Mouse (Mus musculus): ENCODE data around the gene Abca1. TPM values are rescaled to one million over a fixed set of nuclear protein-coding genes. Genes with fewer than 3 reads are reported as not detected.

The Abca1 gene
- polyA plus RNA-seq, 1 experiment from 2014 or later = 11.0 TPM

DNA sequence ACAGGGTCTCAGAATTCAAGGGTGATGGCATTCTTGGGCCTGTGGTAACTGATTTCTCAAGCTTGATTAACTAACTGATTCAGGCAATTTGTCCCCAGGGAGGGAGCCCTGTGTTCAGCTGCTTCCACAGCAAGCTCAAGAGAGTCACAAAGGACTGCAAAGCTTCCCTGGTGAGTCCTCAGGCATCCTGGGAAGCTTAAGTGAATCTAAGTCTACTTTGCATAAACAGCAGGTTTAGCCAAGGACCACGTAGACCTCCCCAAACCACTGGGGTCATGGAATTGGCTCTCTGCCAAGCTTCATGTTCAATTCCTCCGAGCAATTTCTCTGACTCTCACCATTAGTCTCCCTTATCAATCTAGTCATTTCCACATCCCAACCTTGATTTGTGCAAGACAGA is 12.2 kb downstream of the Abca1 start:
- ATAC-seq (no peak), DNase-seq (no peak)
- no peaks in the 10 kb centered on the region for H3K27me3 ChIP-seq (ENCODE audit: insufficient read depth, low read length)
- H3K9ac ChIP-seq (replicated peaks) = peak overlapping the region; percentile 2; the same call in 1 of the 2 replicates
- H3K4me3 ChIP-seq (ENCODE audit: low read depth, low read length) = no peak overlapping the region
- peak overlapping the region; percentile 70 for H3K27ac ChIP-seq (ENCODE audit: low read depth)
- H3K4me1 ChIP-seq (ENCODE audit: insufficient read depth) = peaks cover 62% of the 10 kb centered on the region
- peaks cover 5% of the 10 kb centered on the region; the same call in 1 of the 2 replicates for H3K36me3 ChIP-seq (replicated peaks; ENCODE audit: insufficient read depth, low read length)
- H3K4me2 ChIP-seq (ENCODE audit: low read depth, low read length) = peak overlapping the region; percentile 38; the same call in 1 of the 2 replicates
- WGBS (ENCODE audit: insufficient replicate concordance) = 24% methylated on average over 2 of the region's 2 CpGs
- H3K9me3 ChIP-seq (ENCODE audit: low read length) = no peaks in the 10 kb centered on the region
- TF ChIP-seq EP300 (IDR thresholded peaks at IDR 0.05; ENCODE audit: low read depth) (no peak), CTCF (IDR thresholded peaks at IDR 0.05; ENCODE audit: low read depth) (no peak)

DNA sequence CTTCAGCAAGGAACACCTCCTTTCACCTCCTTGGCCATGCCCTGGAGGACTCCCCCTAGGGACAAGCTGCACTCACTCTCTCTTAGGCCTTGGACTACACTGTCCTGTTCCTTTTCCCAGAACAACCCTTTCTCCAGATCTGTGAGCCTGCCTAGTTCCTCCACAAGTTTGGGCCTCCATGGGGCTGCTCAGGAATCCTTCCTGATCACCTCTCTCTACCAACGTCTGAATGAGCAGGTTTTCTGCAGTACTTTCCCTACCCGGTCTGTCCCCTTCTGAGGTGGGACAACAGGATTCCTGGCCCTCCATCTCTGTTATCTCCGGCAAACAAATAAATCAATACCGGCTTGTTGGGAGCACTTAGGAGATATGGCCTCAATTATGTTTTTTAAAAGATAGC is 12.6 kb downstream of the Abca1 start:
- 60% methylated on average over 4 of the region's 4 CpGs for WGBS (ENCODE audit: insufficient replicate concordance)
- Histone ChIP-seq H3K4me1 (ENCODE audit: insufficient read depth) (peaks cover 58% of the 10 kb centered on the region), H3K27me3 (ENCODE audit: insufficient read depth, low read length) (no peaks in the 10 kb centered on the region), H3K9me3 (ENCODE audit: low read length) (no peaks in the 10 kb centered on the region), H3K36me3 (replicated peaks; ENCODE audit: insufficient read depth, low read length) (peaks cover 2% of the 10 kb centered on the region; the same call in 1 of the 2 replicates), H3K4me3 (ENCODE audit: low read depth, low read length) (no peak overlapping the region), H3K4me2 (ENCODE audit: low read depth, low read length) (peak overlapping the region; percentile 38; the same call in 1 of the 2 replicates), H3K9ac (replicated peaks) (0 out of 2 replicates have a peak overlapping the region, but pooled peaks have one; percentile 2), H3K27ac (ENCODE audit: low read depth) (peak overlapping the region; percentile 70)
- TF ChIP-seq CTCF (IDR thresholded peaks at IDR 0.05; ENCODE audit: low read depth) (no peak), EP300 (IDR thresholded peaks at IDR 0.05; ENCODE audit: low read depth) (no peak)
- DNase-seq = no peak
- ATAC-seq = no peak

DNA sequence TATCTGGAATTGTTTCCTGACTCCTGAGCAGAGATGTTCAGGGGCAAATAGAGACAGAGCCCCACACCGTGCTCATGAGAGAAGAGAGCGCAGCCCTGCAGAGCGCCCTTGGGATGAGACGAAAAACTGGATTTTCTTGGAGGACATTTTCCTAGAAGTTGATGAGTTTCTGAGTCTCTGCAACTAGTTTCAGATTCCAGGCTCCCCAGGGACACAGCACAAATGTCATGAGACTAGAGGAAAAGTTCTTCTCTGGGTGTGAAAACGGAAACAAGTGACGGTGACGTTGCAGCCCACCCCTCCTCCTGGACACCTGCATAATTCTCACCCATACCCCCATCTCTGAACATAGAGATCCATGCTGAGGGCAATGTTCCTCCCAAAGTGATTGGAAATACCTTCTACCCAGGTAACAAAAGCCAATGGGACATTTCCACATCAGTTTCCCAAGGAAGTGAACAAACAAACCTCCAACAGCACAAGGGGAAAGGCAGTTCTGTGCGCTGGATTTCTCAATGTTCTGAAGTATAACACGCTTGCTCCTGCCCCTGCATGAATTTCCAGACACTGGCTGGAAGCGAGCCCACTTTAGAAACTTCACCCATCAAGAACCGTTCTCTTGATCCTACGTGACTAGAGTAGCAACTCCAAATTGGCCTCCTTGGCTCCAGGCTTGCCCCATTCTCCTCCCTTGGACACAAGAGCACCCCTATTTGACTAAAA is 13.3 kb downstream of the Abca1 start:
- Histone ChIP-seq H3K9me3 (ENCODE audit: low read length) (no peaks in the 10 kb centered on the region), H3K27me3 (ENCODE audit: insufficient read depth, low read length) (no peaks in the 10 kb centered on the region), H3K4me2 (ENCODE audit: low read depth, low read length) (peak overlapping the region; percentile 4; the same call in 1 of the 2 replicates), H3K4me3 (ENCODE audit: low read depth, low read length) (no peak overlapping the region), H3K27ac (ENCODE audit: low read depth) (peak overlapping the region; percentile 70), H3K9ac (replicated peaks) (no peak overlapping the region), H3K36me3 (replicated peaks; ENCODE audit: insufficient read depth, low read length) (no peaks in the 10 kb centered on the region), H3K4me1 (ENCODE audit: insufficient read depth) (peaks cover 55% of the 10 kb centered on the region)
- DNase-seq = no peak
- WGBS (ENCODE audit: insufficient replicate concordance) = 73% methylated on average over 12 of the region's 12 CpGs
- TF ChIP-seq EP300 (IDR thresholded peaks at IDR 0.05; ENCODE audit: low read depth) = peak; percentile 69
- TF ChIP-seq CTCF (IDR thresholded peaks at IDR 0.05; ENCODE audit: low read depth) = no peak
- ATAC-seq = peak; percentile 57

DNA sequence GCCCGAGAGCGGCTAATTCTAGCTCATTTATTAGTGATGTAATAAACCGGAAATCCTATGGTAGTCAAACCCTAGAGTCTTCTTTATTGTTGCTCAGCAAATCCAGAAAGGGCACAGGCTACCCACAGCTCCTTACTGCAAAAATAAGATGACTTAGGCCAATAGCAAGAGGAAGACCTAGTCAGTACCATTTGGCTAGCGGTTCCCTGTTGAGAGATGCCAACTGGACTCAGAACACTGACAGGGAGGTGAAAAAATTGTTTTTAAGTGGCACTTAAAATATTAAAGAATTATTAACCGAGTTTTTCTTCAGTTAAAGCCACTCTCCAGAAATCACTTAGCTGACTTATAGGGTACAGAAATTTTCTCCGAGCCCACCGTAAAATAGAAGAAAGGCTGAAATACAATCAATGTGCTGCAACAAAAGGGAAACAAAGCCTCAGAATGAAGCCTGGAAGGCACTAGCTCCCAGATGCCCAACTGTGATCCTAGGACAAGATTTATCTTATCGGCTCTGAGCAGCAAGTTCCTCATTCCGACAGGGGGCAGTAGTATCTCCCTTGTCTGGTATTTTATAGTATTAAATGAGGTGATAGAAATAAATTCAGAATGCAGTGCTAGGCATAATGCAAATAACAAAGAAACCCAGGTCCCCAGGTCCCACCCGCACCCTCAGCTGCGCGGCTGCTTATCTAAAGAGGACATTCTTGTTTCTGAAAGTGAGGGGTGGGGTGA is 14.1 kb downstream of the Abca1 start:
- peak overlapping the region; percentile 70 for H3K27ac ChIP-seq (ENCODE audit: low read depth)
- H3K4me2 ChIP-seq (ENCODE audit: low read depth, low read length) = peak overlapping the region; percentile 4; the same call in 1 of the 2 replicates
- WGBS (ENCODE audit: insufficient replicate concordance) = 66% methylated on average over 12 of the region's 12 CpGs
- TF ChIP-seq CTCF (IDR thresholded peaks at IDR 0.05; ENCODE audit: low read depth) (peak; percentile 45), EP300 (IDR thresholded peaks at IDR 0.05; ENCODE audit: low read depth) (no peak)
- H3K9me3 ChIP-seq (ENCODE audit: low read length) = no peaks in the 10 kb centered on the region
- no peak overlapping the region for H3K9ac ChIP-seq (replicated peaks)
- no peaks in the 10 kb centered on the region for H3K27me3 ChIP-seq (ENCODE audit: insufficient read depth, low read length)
- no peaks in the 10 kb centered on the region; the same call in 1 of the 2 replicates for H3K36me3 ChIP-seq (replicated peaks; ENCODE audit: insufficient read depth, low read length)
- no peak for DNase-seq
- ATAC-seq = no peak
- no peak overlapping the region for H3K4me3 ChIP-seq (ENCODE audit: low read depth, low read length)
- peaks cover 48% of the 10 kb centered on the region for H3K4me1 ChIP-seq (ENCODE audit: insufficient read depth)

DNA sequence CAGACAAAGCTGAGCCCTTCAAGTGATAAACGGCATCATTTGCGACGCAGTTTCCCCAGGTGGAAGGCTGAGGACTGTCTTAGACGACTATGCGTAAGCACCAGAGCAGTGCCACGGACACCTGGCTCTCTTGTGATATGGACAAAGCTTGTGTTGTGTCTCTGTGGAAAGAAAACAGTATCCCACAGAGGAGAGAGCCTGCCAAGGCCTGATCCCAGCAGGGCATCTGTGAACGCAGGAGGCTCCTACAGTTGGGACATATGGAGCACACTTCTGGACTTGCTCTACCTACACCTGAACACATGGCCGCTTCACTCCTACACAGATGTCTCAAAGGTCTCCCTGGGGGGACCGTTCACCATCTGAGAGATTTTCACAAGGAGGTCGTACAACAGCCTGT is 15.1 kb downstream of the Abca1 start:
- Histone ChIP-seq H3K9me3 (ENCODE audit: low read length) (no peaks in the 10 kb centered on the region), H3K9ac (replicated peaks) (0 out of 2 replicates have a peak overlapping the region, but pooled peaks have one; percentile 2), H3K4me1 (ENCODE audit: insufficient read depth) (peaks cover 43% of the 10 kb centered on the region), H3K36me3 (replicated peaks; ENCODE audit: insufficient read depth, low read length) (no peaks in the 10 kb centered on the region; the same call in 1 of the 2 replicates), H3K27ac (ENCODE audit: low read depth) (peak overlapping the region; percentile 86), H3K4me2 (ENCODE audit: low read depth, low read length) (peak overlapping the region; percentile 28), H3K4me3 (ENCODE audit: low read depth, low read length) (no peak overlapping the region), H3K27me3 (ENCODE audit: insufficient read depth, low read length) (no peaks in the 10 kb centered on the region)
- 75% methylated on average over 10 of the region's 10 CpGs for WGBS (ENCODE audit: insufficient replicate concordance)
- DNase-seq = no peak
- no peak for TF ChIP-seq EP300 (IDR thresholded peaks at IDR 0.05; ENCODE audit: low read depth)
- ATAC-seq = no peak

DNA sequence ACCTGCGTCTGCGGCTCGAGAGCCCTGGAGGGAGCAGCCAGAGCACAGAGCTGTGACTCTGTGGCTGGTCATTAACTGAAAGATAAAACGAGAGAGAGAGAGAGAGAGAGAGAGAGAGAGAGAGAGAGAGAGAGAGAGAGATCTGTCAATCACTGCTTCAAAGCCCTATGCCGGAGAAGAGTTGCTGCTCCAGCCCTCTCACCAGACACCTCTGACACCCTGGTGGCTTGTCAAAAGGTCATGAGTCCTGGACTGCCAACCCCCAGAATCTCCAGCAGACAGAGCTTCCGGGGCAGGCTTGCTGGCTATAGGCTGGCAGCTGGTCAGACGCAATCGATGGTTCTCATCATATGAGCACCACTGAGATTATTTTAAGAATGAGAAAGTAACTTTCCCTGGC is 15.7 kb downstream of the Abca1 start:
- Histone ChIP-seq H3K27ac (ENCODE audit: low read depth) (peak overlapping the region; percentile 86), H3K36me3 (replicated peaks; ENCODE audit: insufficient read depth, low read length) (no peaks in the 10 kb centered on the region; the same call in 1 of the 2 replicates), H3K4me1 (ENCODE audit: insufficient read depth) (peaks cover 39% of the 10 kb centered on the region), H3K9ac (replicated peaks) (peak overlapping the region; percentile 66), H3K9me3 (ENCODE audit: low read length) (no peaks in the 10 kb centered on the region), H3K27me3 (ENCODE audit: insufficient read depth, low read length) (no peaks in the 10 kb centered on the region), H3K4me3 (ENCODE audit: low read depth, low read length) (peak overlapping the region; percentile 45), H3K4me2 (ENCODE audit: low read depth, low read length) (peak overlapping the region; percentile 70)
- 51% methylated on average over 8 of the region's 8 CpGs for WGBS (ENCODE audit: insufficient replicate concordance)
- ATAC-seq (peak; percentile 71), DNase-seq (peak; percentile 57)
- TF ChIP-seq CTCF (IDR thresholded peaks at IDR 0.05; ENCODE audit: low read depth) (no peak), EP300 (IDR thresholded peaks at IDR 0.05; ENCODE audit: low read depth) (no peak)
